7 mouse cellular contexts compared by ENCODE assay signal in genomic region chr7:135485796-135486410, GRCm38 (mm10). TPM values are rescaled to one million over a fixed set of nuclear protein-coding genes. Genes with fewer than 3 reads are reported as not detected.
DNase-seq lines count a peak whose midpoint lies in the region; ATAC-seq and TF ChIP-seq lines count a peak whose summit lies in the region.

No protein-coding gene starts in this region.

- H3K9ac ChIP-seq in forebrain, embryonic 16.5 days (replicated peaks; ENCODE audit: low read depth, low read length): no peak overlapping the region

- H3K36me3 ChIP-seq in forebrain, embryonic 16.5 days (ENCODE audit: control insufficient read depth, insufficient read depth): no peaks in the 10 kb centered on the region

- no peaks in the 10 kb centered on the region; the same call in 1 of the 2 replicates for H3K27me3 ChIP-seq in forebrain, embryonic 16.5 days (replicated peaks; ENCODE audit: control insufficient read depth, insufficient read depth, low read length)

- ATAC-seq in forebrain, embryonic 16.5 days: peak; percentile 93
- ATAC-seq in inflammation-experienced regulatory T-cells, adult 6 months: no peak

- H3K4me2 ChIP-seq in forebrain, embryonic 16.5 days (ENCODE audit: low read length): no peak overlapping the region

- peak; percentile 53 for TF ChIP-seq CTCF in left cerebral cortex, adult 2 months (IDR thresholded peaks at IDR 0.05)

- 11% methylated on average over 12 of the region's 12 CpGs for WGBS in forebrain, embryonic 16.5 days

- H3K9me3 ChIP-seq in forebrain, embryonic 16.5 days (ENCODE audit: control insufficient read depth, low read length): no peaks in the 10 kb centered on the region

- peaks cover 18% of the 10 kb centered on the region for H3K4me1 ChIP-seq in forebrain, embryonic 16.5 days (replicated peaks; ENCODE audit: control insufficient read depth, insufficient read depth, low read length)

- peak; percentile 50 for DNase-seq in testis, postnatal 10 days (ENCODE audit: low spot score)
- no peak for DNase-seq in testis, postnatal 14 days (ENCODE audit: low spot score)
- peak; percentile 79 for DNase-seq in cerebellum, adult 9-10 months
- peak; percentile 41 to 54 for DNase-seq in left cerebral cortex, adult 2 months (ENCODE audit: extremely low spot score in 1 of 2, low spot score in 2 of 2)
- DNase-seq in neural tube, embryonic 10.5 days (ENCODE audit: extremely low spot score, low spot score): peak; percentile 44

- H3K27ac ChIP-seq in forebrain, embryonic 16.5 days (ENCODE audit: low read length): no peak overlapping the region
- H3K27ac ChIP-seq in left cerebral cortex, adult 2 months: no peak overlapping the region

- intact Hi-C loops in left cerebral cortex, adult 2 months (cut with DNase I): loop anchor here (5.0 to 10.0 kb wide), 3 partner anchors 1629 to 1781 kb away; partner anchors contain the start of gene Bccip

- no peak overlapping the region for H3K4me3 ChIP-seq in forebrain, embryonic 16.5 days (replicated peaks; ENCODE audit: low read length)
- no peak overlapping the region for H3K4me3 ChIP-seq in left cerebral cortex, adult 2 months

RNA-seq across cellular contexts. Expression of gene Clrn3, which starts 42.6 kb away (rescaled TPM):
- polyA plus RNA-seq in forebrain, embryonic 16.5 days (2015; fragmentation: Nextera tagmentation; extraction: Ambion mirVana): not detected in 2 replicates
- total RNA-seq in left cerebral cortex, adult 2 months (2021): not detected
- not detected for polyA plus RNA-seq in inflammation-experienced regulatory T-cells, adult 6 months (2017; shearing (Covaris generic))

RNA-seq across cellular contexts. Expression of gene Ptpre, which starts 51.4 kb away (rescaled TPM):
- 2.0 and 4.5 TPM in 2 replicates for polyA plus RNA-seq in forebrain, embryonic 16.5 days (2015; fragmentation: Nextera tagmentation; extraction: Ambion mirVana)
- total RNA-seq in left cerebral cortex, adult 2 months (2021): 10 to 100 TPM; 23.5 to 28.0 TPM
- polyA plus RNA-seq in inflammation-experienced regulatory T-cells, adult 6 months (2017; shearing (Covaris generic)): 10 to 100 TPM; 29.3 to 32.2 (median 30.3) TPM
